Mouse (Mus musculus) frontal cortex, postnatal 10 days (tissue): ENCODE results near the gene Cenpt.
"Not testable (repeated sequence)": the region's sequence is repeated elsewhere in the genome, so short reads cannot be mapped to it uniquely, and the experiment has no call there.

Experiments
- DNase-seq, 2 experiments: peaks; one replicate each; pipeline ENCODE4 v3.0.0; 2022; ENCODE audit warnings: low spot score in 2 of 2, mixed read lengths in 1 of 2

The Cenpt gene

DNA sequence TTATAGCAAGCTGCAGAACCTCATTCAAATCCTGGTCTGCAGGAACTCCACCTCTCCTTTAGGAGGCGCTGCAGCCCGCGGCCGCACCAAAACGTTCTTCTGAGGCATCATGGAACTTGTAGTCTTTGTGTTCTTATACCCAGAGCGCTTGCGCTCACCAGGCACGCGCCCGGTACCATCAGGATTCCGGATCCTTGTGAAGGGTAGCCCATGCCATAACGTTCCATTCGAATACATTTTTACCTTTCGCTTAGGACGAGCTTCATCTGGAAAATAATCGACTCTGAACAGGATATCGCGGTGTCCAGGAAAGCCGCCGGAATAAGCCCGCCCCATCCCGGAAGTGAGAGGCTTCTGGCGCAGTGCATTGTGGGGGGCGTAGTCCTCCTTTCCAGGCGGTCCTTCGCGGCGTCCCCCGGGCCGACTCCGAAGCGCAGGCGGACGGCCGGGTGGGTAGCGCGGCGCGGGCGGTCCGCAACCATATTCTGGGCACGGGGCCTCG, 1.7 kb upstream of the Cenpt start, which contains the start of gene Thap11:
Gene Thap11 (plus strand): TSS at position 418 of the 502 bp plus-strand sequence.
- DNase-seq: peak; percentile 81 to 89

DNA sequence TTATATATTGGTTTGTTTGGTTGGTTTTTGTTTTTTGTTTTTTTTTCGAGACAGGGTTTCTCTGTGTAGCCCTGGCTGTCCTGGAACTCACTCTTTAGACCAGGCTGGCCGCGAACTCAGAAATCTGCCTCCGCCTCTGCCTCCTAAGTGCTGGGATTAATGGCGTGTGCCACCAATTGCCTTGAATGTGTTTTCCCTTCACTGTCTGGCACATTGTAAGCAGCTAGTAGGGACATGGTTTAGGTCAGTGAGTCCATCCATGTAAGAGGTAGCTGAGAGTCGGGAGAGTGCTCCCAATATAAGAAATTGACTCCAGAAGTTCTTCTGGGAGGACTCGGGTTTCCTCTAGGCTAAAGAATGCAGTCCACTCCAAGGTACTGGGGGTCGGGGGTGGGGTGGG, 1.2 kb upstream of the Cenpt start:
- no peak for DNase-seq

DNA sequence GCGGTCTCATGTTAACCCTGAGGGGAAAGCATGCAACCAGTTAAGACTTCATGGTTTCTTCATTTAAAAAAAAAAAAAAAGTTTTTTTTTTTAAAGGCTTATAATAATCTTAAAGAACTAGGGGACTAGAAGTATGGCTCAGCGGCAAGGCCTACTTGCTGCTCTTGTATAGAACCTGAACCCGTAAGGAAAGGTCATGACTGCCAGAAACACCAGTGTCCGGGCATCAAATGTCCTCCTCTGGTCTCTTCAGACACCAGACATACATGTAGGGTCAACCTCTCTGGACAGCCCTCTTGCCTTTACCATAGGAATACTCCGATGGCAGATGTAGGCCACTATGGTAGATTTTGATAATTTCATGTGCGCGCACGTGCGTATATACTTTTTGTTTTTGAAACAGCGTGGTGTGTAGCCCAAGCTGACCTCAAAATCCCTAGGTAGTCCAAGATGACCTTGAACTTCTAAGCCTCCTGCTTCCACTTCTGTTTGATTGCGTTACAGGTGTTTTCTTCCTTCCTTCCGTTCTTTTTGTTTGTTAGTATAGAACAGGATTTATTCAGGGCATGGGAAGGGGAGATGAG, 840 bp downstream of the Cenpt start:
- DNase-seq: no peak

GRCm38 (mm10) chr8:105851651-105852143, 1.4 kb downstream of the Cenpt start:
- DNase-seq: peak; percentile 87 to 89

- no peak for DNase-seq
Measured at GRCm38 (mm10) chr8:105850611-105851010, 2.5 kb downstream of the Cenpt start.

GRCm38 (mm10) chr8:105850014-105850413, 3.1 kb downstream of the Cenpt start:
- no peak for DNase-seq

DNA sequence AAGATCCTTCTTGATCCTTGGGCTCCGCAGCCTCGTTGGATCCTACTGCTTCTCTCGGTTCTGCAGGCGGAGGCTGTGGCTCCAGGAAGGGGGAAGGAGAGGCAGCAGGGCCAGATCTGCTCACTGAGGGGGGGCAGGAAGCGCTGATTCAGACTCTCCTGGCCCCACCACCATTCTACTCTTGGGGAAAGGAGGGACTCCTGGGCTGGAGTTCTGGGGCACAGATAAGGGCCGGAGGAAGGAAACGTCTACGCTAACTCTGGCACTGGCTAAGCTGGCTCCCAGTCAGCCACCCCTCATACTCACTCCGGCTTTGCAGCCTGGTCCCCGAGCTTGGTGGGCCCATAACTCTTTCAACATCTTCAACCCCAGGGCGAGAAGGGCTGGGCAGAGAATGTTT, 6.4 kb downstream of the Cenpt start:
- no peak for DNase-seq

DNA sequence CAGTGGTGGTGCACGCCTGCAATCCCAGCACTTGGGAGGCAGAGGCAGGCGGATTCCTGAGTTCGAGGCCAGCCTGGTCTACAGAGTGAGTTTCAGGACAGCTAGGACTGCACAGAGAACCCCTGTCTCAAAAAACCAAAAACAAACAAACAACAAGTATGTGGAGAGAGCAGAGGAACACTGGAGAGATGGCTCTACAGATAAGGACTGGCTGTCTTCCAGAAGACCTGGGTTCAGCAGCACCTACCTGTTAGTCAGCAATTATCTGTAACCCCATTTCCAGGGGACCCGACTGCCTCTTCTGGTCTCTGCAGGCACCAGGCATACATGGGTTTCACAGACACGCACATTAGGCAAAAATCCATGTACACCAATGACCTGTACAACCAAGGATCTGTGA, 13.9 kb downstream of the Cenpt start:
- DNase-seq: no peak

DNA sequence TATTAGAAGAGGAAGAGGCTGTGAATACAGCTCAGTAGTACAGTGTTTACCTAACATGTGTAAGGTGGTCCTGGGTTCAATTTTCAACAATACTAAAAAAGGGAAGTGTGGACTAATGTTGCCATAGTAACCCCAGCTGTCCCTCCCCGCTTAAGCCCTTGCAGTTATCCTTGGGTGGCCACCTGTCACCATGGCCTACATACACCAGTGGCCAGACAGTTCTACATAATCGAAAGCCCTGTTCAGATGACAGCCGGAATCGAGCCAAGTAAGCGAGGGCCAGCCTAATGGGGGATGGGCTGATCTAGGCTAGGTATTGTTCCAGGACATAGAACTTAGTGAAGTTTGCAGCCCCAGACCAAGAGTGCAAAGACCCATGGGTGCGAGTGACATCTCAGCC, 16.1 kb downstream of the Cenpt start:
- no peak for DNase-seq

DNA sequence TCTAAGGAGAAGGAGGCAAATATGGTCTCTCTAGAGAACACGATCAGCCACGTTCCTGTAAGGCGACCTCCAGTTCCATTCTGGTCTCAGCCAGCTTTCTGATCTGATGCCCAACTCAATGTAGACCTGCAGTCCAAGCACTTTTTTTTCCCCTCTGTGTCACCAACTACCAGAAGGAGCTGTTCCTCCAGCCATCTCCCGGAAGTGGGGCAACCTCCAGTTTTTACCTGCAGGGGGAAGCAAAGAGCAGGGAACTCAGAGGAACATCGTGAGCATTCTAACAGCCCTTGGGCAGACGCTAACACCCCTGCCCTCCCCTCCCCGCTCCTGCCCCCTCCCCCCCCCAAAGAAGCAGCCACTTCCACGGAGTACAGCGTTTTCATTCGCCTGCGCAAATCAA, 17.8 kb downstream of the Cenpt start:
- peak in 1 of 2 experiments; percentile 42 for DNase-seq

DNA sequence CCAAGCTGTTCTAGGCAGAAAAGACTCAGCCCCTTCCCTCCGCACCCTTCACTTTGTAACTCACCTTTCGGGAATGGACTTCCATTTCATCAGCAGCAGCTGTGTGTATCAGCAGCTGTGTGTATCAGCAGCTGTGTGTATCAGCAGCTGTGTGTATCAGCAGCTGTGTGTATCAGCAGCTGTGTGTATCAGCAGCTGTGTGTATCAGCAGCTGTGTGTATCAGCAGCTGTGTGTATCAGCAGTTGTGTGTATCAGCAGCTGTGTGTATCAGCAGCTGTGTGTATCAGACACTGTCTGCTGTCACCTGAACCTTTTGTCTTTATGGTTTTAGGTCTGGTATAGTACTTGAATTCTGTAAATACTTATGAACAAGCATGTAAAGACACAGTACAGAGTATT, 19.3 kb downstream of the Cenpt start:
- not testable (repeated sequence) for DNase-seq

DNA sequence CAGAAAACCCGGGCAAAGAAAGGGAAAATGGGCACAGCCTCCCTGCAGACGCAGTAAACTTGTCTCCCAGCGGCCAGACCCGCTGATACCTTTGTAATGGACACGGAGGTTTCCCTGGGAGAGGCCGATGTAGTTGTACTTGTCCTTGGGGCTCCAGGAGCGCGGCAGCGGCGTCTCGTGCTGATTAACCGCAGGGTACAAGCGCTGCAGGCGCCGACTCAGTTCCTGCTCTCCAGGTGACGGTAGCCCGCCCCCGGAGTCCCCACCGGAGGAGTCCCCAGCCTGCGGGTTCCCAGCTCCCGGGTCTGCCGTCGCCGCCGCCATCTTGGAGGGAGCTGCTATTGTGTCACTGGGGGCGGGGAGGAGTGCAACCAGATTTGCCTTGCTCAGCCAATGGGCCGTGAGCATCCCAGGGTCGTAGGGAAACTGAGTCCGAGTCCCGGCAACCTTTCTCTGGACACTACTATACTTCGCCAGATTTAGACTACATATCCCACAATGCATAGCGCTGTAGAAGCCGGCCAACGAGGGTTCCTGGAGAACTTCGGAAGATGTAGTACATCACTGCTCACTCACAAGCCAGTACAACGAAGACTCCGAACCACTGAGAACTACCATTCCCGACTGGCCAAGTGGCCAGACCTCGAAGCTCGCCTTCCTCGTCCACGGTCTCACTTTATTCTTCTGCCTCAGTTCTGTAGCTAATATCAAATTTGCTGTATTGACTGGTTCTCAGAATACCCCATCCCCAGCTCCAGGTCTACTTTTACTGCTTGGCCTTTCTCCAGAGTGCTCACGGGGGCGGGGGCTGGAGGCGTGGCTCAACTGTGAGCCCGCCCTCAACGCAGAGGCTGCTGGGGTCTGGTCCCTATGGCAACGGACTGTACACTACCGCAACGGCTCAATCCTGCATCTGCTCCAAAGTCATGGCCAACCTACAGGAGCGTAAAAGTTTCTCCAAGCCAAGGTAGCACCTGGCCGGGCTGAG, 25.9 kb downstream of the Cenpt start, which contains the start of the genes Ranbp10 and Tsnaxip1:
Gene Ranbp10 (minus strand): TSS at position 490 of the 988 bp plus-strand sequence.
Gene Tsnaxip1 (plus strand): TSS at position 871 of the 988 bp plus-strand sequence.
- peak; percentile 96 to 99 for DNase-seq

GRCm38 (mm10) chr8:105826379-105826778, 26.7 kb downstream of the Cenpt start:
- no peak for DNase-seq

GRCm38 (mm10) chr8:105825506-105825905, 27.6 kb downstream of the Cenpt start:
- DNase-seq: no peak

GRCm38 (mm10) chr8:105820925-105821324, 32.2 kb downstream of the Cenpt start:
- DNase-seq: no peak

DNA sequence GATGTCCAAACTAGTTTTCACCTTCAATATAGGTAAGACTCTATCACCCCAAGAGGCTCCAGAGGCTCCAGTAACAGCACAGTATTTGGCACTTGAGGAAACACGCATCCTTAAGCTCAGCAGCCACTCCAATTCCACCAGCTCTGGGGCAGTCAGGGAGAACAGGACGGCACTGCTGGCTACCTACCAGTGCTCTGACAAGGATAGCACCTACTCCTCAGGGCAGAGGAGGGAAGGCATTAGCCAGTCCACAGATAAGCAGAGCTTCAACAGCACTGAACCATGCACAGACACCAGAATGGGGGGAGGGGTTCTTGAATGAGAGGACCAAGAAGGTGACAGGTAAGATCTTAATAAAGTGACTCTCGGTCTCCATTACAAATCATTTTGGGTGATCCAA, 33.4 kb downstream of the Cenpt start:
- no peak for DNase-seq

DNA sequence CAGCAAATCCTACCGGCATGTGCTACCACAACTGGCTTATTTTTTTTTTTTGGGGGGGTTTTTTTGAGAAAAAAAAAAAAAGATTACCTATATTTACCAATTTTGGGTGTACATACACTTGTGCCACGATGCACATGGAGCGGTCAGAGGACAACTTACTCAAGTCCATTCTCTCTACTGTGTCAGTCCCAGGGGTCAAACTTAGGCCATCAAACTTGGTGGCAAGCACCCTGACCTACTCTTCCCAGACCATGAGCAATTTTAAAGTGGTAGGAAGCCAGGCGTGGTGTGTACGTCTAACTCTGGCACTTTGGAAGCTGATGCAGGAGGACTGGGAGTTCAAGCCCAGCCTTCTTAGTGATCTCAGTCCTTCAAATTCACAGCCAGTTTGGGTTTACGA, 39.8 kb downstream of the Cenpt start:
- DNase-seq: no peak

DNA sequence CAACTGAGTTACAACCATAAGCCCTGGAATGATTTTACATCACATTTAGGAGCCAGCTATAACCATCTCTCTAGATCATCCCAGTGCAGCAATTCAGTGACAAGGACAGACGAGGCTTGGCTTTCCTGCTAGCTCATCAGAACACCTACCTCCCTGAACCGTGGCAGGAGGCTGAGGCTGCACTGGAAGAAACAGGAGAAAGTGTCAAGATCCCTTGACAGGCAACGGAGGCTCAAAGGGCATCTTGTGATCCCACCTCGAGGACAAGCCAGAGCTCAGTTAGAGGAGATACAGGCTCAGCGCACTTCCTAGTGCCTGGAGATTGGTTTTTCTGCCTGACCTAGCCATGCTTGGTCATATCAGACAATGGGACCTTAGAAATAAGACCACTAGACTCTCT, 40.6 kb downstream of the Cenpt start:
- no peak for DNase-seq

- DNase-seq: no peak
Measured at GRCm38 (mm10) chr8:105811543-105811942, 41.5 kb downstream of the Cenpt start.

- no peak for DNase-seq
Measured at GRCm38 (mm10) chr8:105811061-105811460, 42.0 kb downstream of the Cenpt start.

- no peak for DNase-seq
Measured at GRCm38 (mm10) chr8:105810245-105810786, 42.8 kb downstream of the Cenpt start.

- no peak for DNase-seq
Measured at GRCm38 (mm10) chr8:105808480-105808879, 44.6 kb downstream of the Cenpt start.
